Mouse (Mus musculus) liver, embryonic 14.5 days (tissue): ENCODE results near the gene Dctn3. TPM values are rescaled to one million over a fixed set of nuclear protein-coding genes. Genes with fewer than 3 reads are reported as not detected.
A peak's percentile ranks its signal among the peaks of the same experiment; 100 is the strongest.

Source experiments
- ATAC-seq: fragments of 200-750 bp; cut with Nextera tagmentation; 2 replicates; pipeline ENCODE4 v1.8.0; 2017; ENCODE audit warnings: moderate number of reproducible peaks, mild to moderate bottlenecking, moderate library complexity; ENCODE audit not compliant: insufficient read depth
- DNase-seq, 3 experiments: peaks; one replicate each; pipeline ENCODE4 v3.0.0-alpha.2; 2012 to 2013; ENCODE audit warnings: low read depth in 3 of 3, low spot score in 3 of 3
- H3K27ac ChIP-seq: fragments of 300-500 bp; sonication (generic); 2 replicates; pipeline ENCODE4 v1.5.1; 2014; ENCODE audit warnings: moderate library complexity, mild to moderate bottlenecking, control low read depth, inconsistent platforms
- H3K27me3 ChIP-seq: fragments of 300-500 bp; sonication (generic); 2 replicates; pipeline ENCODE4 v1.6.1; 2014; ENCODE audit warnings: mild to moderate bottlenecking, low read length, moderate library complexity; ENCODE audit not compliant: control insufficient read depth, insufficient read depth
- H3K36me3 ChIP-seq: fragments of 300-500 bp; sonication (generic); replicated peaks from 2 replicates; pipeline ENCODE4 v1.6.1; 2014; ENCODE audit warnings: low read depth; ENCODE audit not compliant: control insufficient read depth, insufficient read depth
- H3K4me1 ChIP-seq, 2 experiments: fragments of 200-500 bp in 1 of 2; fragments of 300-500 bp in 1 of 2; sonication (generic) in 1 of 2; replicated peaks; 2 replicates each; pipeline ENCODE4 v1.6.1; 2012 to 2014; ENCODE audit warnings: antibody characterized with exemption in 1 of 2, inconsistent platforms in 1 of 2, low read length in 1 of 2; ENCODE audit not compliant: control insufficient read depth in 2 of 2, insufficient read depth in 2 of 2
- H3K4me2 ChIP-seq: fragments of 300-500 bp; sonication (generic); 2 replicates; pipeline ENCODE4 v1.6.1; 2014; ENCODE audit warnings: low read depth, mild to moderate bottlenecking, control low read depth, moderate library complexity
- H3K4me3 ChIP-seq, 2 experiments: fragments of 200-500 bp in 1 of 2; fragments of 300-500 bp in 1 of 2; sonication (generic) in 1 of 2; 2 replicates each; pipeline ENCODE4 v1.5.1; 2012 to 2014; ENCODE audit warnings: low read depth in 2 of 2, low read length in 2 of 2, mild to moderate bottlenecking in 2 of 2, control low read depth in 1 of 2, inconsistent platforms in 1 of 2, moderate library complexity in 1 of 2; ENCODE audit not compliant: insufficient read depth in 1 of 2
- H3K9ac ChIP-seq: fragments of 300-500 bp; sonication (generic); replicated peaks from 2 replicates; pipeline ENCODE4 v1.6.1; 2014; ENCODE audit warnings: mild to moderate bottlenecking, control low read depth, moderate library complexity
- H3K9me3 ChIP-seq: fragments of 300-500 bp; sonication (generic); 2 replicates; pipeline ENCODE4 v1.6.1; 2016; ENCODE audit warnings: low read length, mixed read lengths; ENCODE audit not compliant: control insufficient read depth
- CTCF ChIP-seq: IDR thresholded peaks from 2 replicates; pipeline ENCODE4 v1.5.1; 2016; ENCODE audit warnings: antibody characterized with exemption, low read depth, control low read depth
- EP300 ChIP-seq: IDR thresholded peaks from 2 replicates; pipeline ENCODE4 v1.6.1; 2016; ENCODE audit warnings: antibody characterized with exemption, low read depth
- WGBS: fragments of 180-500 bp; shearing (Covaris S2); extraction: QIAGEN DNeasy Blood & Tissue Kit; methylation state at CpG from one replicate; pipeline ENCODE4 v1.1.7; 2014; ENCODE audit not compliant: insufficient replicate concordance; 5-methylcytosine and 5-hydroxymethylcytosine counted together
- polyA plus RNA-seq, 2 experiments: library from polyadenylated mRNA; depleted of rRNA in 1 of 2; stranded (reverse) in 1 of 2; unstranded in 1 of 2; fragments of >200 nt; fragmentation: Nextera tagmentation in 1 of 2; extraction: Ambion mirVana in 1 of 2; gene quantifications; 2 replicates each; pipeline versions ENCODE4 v1.2.1 to v1.2.3; 2012 to 2014

Dctn3 gene
- polyA plus RNA-seq, 2 experiments: 39.8 to 63.9 TPM

DNA sequence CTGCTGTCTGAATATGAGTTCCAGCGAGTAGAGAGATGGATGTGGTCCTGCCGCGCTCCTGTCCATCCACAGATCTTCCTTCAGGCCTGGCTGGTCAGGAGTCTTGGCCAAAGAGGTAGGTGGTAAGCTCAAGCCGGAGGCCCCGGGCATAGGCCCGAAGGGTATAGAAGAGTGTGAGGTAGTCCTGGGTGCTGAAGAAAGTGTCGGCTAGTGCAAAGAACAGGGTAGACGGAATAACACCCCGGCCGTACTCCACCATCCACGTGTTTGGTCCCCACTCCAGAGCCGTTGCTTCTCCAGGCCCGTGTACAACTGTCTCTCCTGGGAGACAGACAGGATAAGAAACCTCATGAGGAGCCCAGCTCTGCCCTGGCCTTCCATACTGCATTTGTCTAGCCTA, 16.3 kb upstream of the Dctn3 start:
- no peak overlapping the region for H3K9ac ChIP-seq
- H3K4me3 ChIP-seq: no peak overlapping the region
- no peak overlapping the region for H3K27ac ChIP-seq
- H3K4me2 ChIP-seq: no peak overlapping the region
- no peak for DNase-seq
- TF ChIP-seq EP300: no peak
- TF ChIP-seq CTCF: no peak
- H3K27me3 ChIP-seq: no peaks in the 10 kb centered on the region
- no peak for ATAC-seq
- peaks cover 0 to 15% of the 10 kb centered on the region in 2 experiments; a peak in 3 of 4 replicates for H3K4me1 ChIP-seq
- no peaks in the 10 kb centered on the region; the same call in 1 of the 2 replicates for H3K36me3 ChIP-seq
- WGBS: 84% methylated on average over 13 of the region's 13 CpGs
- H3K9me3 ChIP-seq: no peaks in the 10 kb centered on the region

DNA sequence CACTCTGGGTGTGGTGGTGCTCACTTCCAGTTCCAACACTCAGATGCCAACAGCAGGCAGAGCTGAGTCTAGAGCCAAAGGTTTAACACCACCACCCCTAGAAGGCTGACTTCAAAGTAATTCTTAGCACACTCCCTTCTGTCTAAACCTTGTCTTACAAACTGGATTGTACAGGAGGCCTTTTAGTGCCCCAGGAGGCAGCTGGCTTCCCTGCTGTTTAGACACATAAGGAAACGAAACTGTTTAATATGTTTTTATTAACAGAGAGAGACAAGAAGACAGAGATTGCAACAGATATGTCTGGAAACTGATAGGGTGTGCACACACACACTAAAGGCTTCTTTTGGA, 15.3 kb upstream of the Dctn3 start:
- Histone ChIP-seq H3K9ac (no peak overlapping the region), H3K4me3 (no peak overlapping the region), H3K36me3 (no peaks in the 10 kb centered on the region; the same call in 1 of the 2 replicates), H3K4me1 (peaks cover 0 to 15% of the 10 kb centered on the region in 2 experiments; a peak in 3 of 4 replicates), H3K27ac (no peak overlapping the region), H3K4me2 (no peak overlapping the region), H3K9me3 (no peaks in the 10 kb centered on the region), H3K27me3 (peaks cover 3% of the 10 kb centered on the region)
- DNase-seq (no peak), ATAC-seq (no peak)
- 55% methylated on average over 1 of the region's 1 CpGs for WGBS
- TF ChIP-seq CTCF (no peak), EP300 (no peak)

DNA sequence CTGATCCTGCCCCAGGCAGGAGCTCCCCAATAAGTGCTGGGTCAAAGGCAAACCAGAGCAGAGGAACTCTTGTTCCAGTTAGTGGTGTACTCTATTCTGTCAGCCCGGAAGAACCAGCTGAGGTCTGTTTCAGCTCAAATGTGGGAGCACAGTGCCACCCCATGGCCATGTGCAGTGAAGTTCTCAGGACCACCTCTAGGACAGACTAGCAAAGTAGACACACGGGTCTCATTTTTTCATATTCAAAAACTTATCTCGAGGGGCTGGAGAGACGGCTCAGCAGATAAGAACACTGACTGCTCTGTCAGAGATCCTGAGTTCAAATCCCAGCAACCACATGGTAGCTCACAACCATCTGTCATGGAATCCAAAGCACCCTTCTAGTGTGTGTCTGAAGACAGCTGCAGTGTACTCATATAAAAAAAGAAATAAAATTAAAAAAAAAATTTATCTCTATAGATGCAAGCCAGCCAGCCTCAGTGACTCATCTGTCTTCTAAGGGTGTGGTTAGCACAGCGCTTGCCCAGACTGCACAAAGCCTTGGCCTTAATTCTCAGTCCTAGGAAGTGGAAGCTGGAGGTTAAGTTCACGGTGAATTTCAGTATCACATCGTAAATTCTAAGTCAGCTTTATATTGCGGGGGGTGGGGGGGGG, 14.8 kb upstream of the Dctn3 start:
- no peak for DNase-seq
- WGBS: 23% methylated on average over 8 of the region's 8 CpGs

DNA sequence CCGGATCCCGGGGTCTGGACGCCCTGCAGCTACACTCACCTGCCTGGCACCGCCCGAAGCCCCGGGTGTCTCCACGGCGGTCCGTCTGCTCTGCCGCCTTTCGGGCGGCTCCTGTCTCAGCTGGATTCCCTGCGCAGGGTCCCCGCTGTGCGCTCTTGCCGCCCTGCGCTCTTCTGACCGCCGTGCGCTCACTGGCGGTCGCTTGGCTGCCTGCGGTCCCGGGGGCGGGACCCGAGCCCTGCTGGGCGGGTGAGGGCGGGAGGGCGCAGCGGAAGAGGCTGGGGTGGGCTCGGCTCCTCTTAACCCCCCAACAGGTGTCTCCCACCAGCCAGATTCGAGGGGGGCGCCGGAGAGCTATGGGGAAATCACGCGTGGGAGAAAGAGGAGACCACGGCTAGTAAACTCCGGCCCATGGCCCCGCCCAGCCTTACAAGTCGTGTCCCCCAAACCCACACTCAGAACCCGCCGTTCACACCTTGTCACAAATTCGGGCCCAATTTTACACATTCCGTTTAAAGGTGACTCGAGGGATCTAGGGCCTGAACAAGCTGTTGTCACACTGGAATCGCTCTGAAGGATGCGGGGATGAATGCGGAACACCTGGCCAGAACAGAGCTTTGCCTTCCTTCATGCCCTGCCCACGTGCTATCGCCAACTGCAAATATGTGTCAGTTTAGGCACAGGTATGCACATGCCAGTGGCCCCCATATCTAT, 8.2 kb upstream of the Dctn3 start, which contains the start of gene Arid3c:
Gene Arid3c (minus strand): TSS at position 91 of the 714 bp plus-strand sequence.
- no peak within 1 kb of the TSS for H3K9ac ChIP-seq
- no peak for DNase-seq
- H3K4me3 ChIP-seq: no peak within 1 kb of the TSS

More for the DNA sequence above, 14.8 kb upstream of the Dctn3 start:
- ATAC-seq: no peak
- Histone ChIP-seq H3K27ac (no peak overlapping the region), H3K36me3 (no peaks in the 10 kb centered on the region; the same call in 1 of the 2 replicates), H3K4me3 (no peak overlapping the region), H3K4me2 (no peak overlapping the region), H3K4me1 (peaks cover 0 to 15% of the 10 kb centered on the region in 2 experiments; a peak in 3 of 4 replicates), H3K9me3 (no peaks in the 10 kb centered on the region), H3K9ac (no peak overlapping the region), H3K27me3 (peaks cover 7% of the 10 kb centered on the region)
- no peak for TF ChIP-seq EP300
- TF ChIP-seq CTCF: peak; percentile 79

DNA sequence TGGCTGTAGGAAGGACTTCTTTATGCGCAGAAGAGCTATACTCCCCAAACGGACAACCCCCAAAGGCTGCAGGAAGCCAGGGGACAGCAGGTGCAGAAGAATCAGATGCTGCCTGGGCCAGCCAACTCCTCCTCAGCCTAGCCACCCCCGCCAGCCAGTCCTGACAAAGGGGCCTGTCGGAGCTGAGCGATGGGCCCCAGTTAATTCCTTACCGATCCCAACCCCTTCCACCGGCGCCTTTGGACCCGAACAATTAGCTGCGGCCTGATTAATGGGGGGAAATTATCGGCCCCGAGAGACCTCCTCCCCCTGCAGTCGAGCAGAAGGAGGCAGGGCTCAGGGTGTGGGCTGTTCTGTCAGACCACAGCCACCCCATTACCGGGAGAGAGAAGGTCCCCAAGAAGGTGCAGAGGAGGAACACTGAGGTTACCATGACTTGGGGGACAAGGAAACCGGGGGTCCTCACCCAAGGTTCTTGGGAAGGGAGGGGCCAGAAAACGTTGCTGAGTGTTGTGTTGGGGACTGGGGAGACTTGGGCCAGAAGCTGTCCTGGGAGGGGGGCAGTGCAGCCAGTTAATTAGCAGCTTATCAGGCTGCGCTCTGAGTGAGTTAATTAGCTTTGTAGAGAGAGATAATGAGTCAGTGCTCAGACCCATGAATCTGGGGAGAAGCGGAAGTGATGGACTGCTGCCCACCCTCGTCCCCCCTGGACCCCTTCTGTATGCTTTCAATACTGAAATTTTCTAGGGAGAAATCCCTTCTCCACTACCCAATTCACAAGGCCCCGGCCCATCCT, 4.1 kb upstream of the Dctn3 start:
- WGBS: 20% methylated on average over 20 of the region's 20 CpGs
- Histone ChIP-seq H3K9me3 (no peaks in the 10 kb centered on the region), H3K27ac (no peak overlapping the region), H3K27me3 (peaks cover 79% of the 10 kb centered on the region), H3K9ac (no peak overlapping the region), H3K36me3 (no peaks in the 10 kb centered on the region), H3K4me2 (no peak overlapping the region), H3K4me3 (no peak overlapping the region), H3K4me1 (peaks cover 4 to 7% of the 10 kb centered on the region in 2 experiments)
- ATAC-seq (no peak), DNase-seq (no peak)
- TF ChIP-seq EP300 (no peak), CTCF (no peak)

More for the DNA sequence above, 8.2 kb upstream of the Dctn3 start, which contains the start of gene Arid3c:
- no peaks in the 10 kb centered on the region for H3K36me3 ChIP-seq
- WGBS: 2% methylated on average over 50 of the region's 50 CpGs
- no peaks in the 10 kb centered on the region for H3K9me3 ChIP-seq
- H3K4me2 ChIP-seq: peak within 1 kb of the TSS; percentile 25; the same call in 1 of the 2 replicates
- H3K4me1 ChIP-seq: no peaks in the 10 kb centered on the region
- ATAC-seq: no peak
- TF ChIP-seq EP300: no peak
- no peak for TF ChIP-seq CTCF
- H3K27ac ChIP-seq: no peak within 1 kb of the TSS
- peaks cover 61% of the 10 kb centered on the region for H3K27me3 ChIP-seq
